Mouse (Mus musculus): ENCODE data around the gene Micall2. TPM values are rescaled to one million over a fixed set of nuclear protein-coding genes. Genes with fewer than 3 reads are reported as not detected.
A peak's percentile ranks its signal among the peaks of the same experiment; 100 is the strongest.

The Micall2 gene
- total RNA-seq (2014; rRNA removed; ENCODE audit: low replicate concordance) (0.85 and 1.3 TPM in 2 replicates), polyA plus RNA-seq (2015; fragmentation: Nextera tagmentation; extraction: Ambion mirVana) (1.1 and 1.2 TPM in 2 replicates)

GRCm38 (mm10) chr5:139735677-139736503 lies at the start of gene Micall2:
TSS of gene Micall2 (minus strand) at chr5:139736336.
- Histone ChIP-seq H3K9me3 (replicated peaks; ENCODE audit: control insufficient read depth, low read length) (no peaks in the 10 kb centered on the region), H3K4me2 (ENCODE audit: low read depth, low read length) (peak within 1 kb of the TSS; percentile 94), H3K36me3 (replicated peaks; ENCODE audit: control insufficient read depth, insufficient read depth, low read length) (no peaks in the 10 kb centered on the region), H3K9ac (replicated peaks; ENCODE audit: low read depth, low read length) (peak within 1 kb of the TSS; percentile 44), H3K4me1 (ENCODE audit: control insufficient read depth, insufficient read depth) (peaks cover 30% of the 10 kb centered on the region), H3K27ac (ENCODE audit: low read depth) (peak within 1 kb of the TSS; percentile 18; the same call in 1 of the 2 replicates), H3K4me3 (ENCODE audit: low read depth, low read length) (peak within 1 kb of the TSS; percentile 53), H3K27me3 (ENCODE audit: control insufficient read depth, insufficient read depth, low read length) (no peaks in the 10 kb centered on the region)
- WGBS = 4% methylated on average over 45 of the region's 50 CpGs
- DNase-seq (ENCODE audit: low spot score) (peak; percentile 95), ATAC-seq (ENCODE audit: insufficient read depth, low read depth) (peak; percentile 96)
- TF ChIP-seq EP300 (IDR thresholded peaks at IDR 0.05; ENCODE audit: low read depth) (no peak), CTCF (IDR thresholded peaks at IDR 0.05; ENCODE audit: low read depth) (no peak)

- Histone ChIP-seq H3K27ac (ENCODE audit: low read depth) (no peak overlapping the region), H3K9ac (replicated peaks; ENCODE audit: low read depth, low read length) (no peak overlapping the region), H3K4me2 (ENCODE audit: low read depth, low read length) (no peak overlapping the region), H3K4me1 (ENCODE audit: control insufficient read depth, insufficient read depth) (no peaks in the 10 kb centered on the region), H3K36me3 (replicated peaks; ENCODE audit: control insufficient read depth, insufficient read depth, low read length) (no peaks in the 10 kb centered on the region), H3K9me3 (replicated peaks; ENCODE audit: control insufficient read depth, low read length) (no peaks in the 10 kb centered on the region), H3K4me3 (ENCODE audit: low read depth, low read length) (no peak overlapping the region), H3K27me3 (ENCODE audit: control insufficient read depth, insufficient read depth, low read length) (no peaks in the 10 kb centered on the region)
- DNase-seq (ENCODE audit: low spot score) = no peak
- 64% methylated on average over 8 of the region's 8 CpGs for WGBS
- TF ChIP-seq EP300 (IDR thresholded peaks at IDR 0.05; ENCODE audit: low read depth) = no peak
- TF ChIP-seq CTCF (IDR thresholded peaks at IDR 0.05; ENCODE audit: low read depth) = no peak
- ATAC-seq (ENCODE audit: insufficient read depth, low read depth) = no peak
Observed at GRCm38 (mm10) chr5:139781406-139781805, 45.3 kb upstream of the Micall2 start.

GRCm38 (mm10) chr5:139776966-139777365 lies 40.8 kb upstream of the Micall2 start:
- no peak for TF ChIP-seq CTCF (IDR thresholded peaks at IDR 0.05; ENCODE audit: low read depth)
- no peak for TF ChIP-seq EP300 (IDR thresholded peaks at IDR 0.05; ENCODE audit: low read depth)
- ATAC-seq (ENCODE audit: insufficient read depth, low read depth) (no peak), DNase-seq (ENCODE audit: low spot score) (no peak)
- H3K9ac ChIP-seq (replicated peaks; ENCODE audit: low read depth, low read length) = no peak overlapping the region
- H3K9me3 ChIP-seq (replicated peaks; ENCODE audit: control insufficient read depth, low read length) = no peaks in the 10 kb centered on the region
- H3K27me3 ChIP-seq (ENCODE audit: control insufficient read depth, insufficient read depth, low read length) = no peaks in the 10 kb centered on the region
- H3K36me3 ChIP-seq (replicated peaks; ENCODE audit: control insufficient read depth, insufficient read depth, low read length) = peaks cover 8% of the 10 kb centered on the region
- H3K4me1 ChIP-seq (ENCODE audit: control insufficient read depth, insufficient read depth) = no peaks in the 10 kb centered on the region; the same call in 1 of the 2 replicates
- peak overlapping the region; percentile 5; the same call in 1 of the 2 replicates for H3K27ac ChIP-seq (ENCODE audit: low read depth)
- 70% methylated on average over 5 of the region's 5 CpGs for WGBS
- no peak overlapping the region for H3K4me3 ChIP-seq (ENCODE audit: low read depth, low read length)
- H3K4me2 ChIP-seq (ENCODE audit: low read depth, low read length) = no peak overlapping the region

DNA sequence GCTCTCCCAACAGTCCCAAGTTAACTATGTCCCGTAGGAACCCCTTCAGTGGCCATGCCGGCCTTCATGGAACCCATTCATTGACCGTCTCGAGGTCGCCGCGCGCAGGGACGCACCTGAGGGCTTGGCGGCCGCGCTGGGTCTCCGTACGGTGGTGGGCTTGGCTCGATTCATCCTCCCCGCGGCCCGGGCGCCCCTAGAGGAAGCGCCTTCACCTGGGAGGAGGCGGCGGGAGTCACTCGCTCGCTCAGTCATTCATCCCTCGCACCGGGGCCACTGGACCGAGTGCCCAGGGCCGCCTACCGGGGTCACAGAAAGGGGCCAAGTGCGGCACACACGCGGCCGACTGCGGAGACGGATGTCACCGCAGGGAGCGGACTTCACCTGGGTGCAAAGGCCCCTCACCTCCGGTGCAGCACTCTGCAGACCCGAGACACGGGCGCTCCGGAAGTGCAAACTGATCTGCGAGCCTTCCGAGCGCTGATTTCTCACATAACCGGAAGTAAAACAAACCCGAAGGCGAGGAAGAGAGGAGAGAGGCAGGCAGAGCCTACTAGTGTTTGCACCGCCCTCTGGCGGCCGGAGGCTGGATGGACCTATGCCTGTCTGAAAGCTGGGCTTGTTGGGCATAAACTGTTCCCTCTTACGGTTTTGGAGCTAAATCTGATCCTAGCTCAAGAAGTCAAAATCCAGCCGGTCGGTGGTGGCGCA lies 39.2 kb upstream of the Micall2 start, which contains the start of gene Ints1:
Gene Ints1 (minus strand): TSS at position 459 of the 711 bp plus-strand sequence.
- TF ChIP-seq EP300 (IDR thresholded peaks at IDR 0.05; ENCODE audit: low read depth) = peak; percentile 32; the same call in 1 of the 2 replicates
- peak; percentile 97 for TF ChIP-seq CTCF (IDR thresholded peaks at IDR 0.05; ENCODE audit: low read depth)
- peak; percentile 92 for ATAC-seq (ENCODE audit: insufficient read depth, low read depth)
- under 1% methylated on average over 55 of the region's 55 CpGs for WGBS

GRCm38 (mm10) chr5:139768216-139768615 lies 32.1 kb upstream of the Micall2 start:
- 87% methylated on average over 8 of the region's 8 CpGs for WGBS
- H3K9ac ChIP-seq (replicated peaks; ENCODE audit: low read depth, low read length) = no peak overlapping the region
- H3K4me1 ChIP-seq (ENCODE audit: control insufficient read depth, insufficient read depth) = no peaks in the 10 kb centered on the region
- H3K27ac ChIP-seq (ENCODE audit: low read depth) = no peak overlapping the region
- no peak for ATAC-seq (ENCODE audit: insufficient read depth, low read depth)
- peaks cover 95% of the 10 kb centered on the region for H3K36me3 ChIP-seq (replicated peaks; ENCODE audit: control insufficient read depth, insufficient read depth, low read length)
- DNase-seq (ENCODE audit: low spot score) = no peak
- H3K9me3 ChIP-seq (replicated peaks; ENCODE audit: control insufficient read depth, low read length) = no peaks in the 10 kb centered on the region
- no peak for TF ChIP-seq CTCF (IDR thresholded peaks at IDR 0.05; ENCODE audit: low read depth)
- TF ChIP-seq EP300 (IDR thresholded peaks at IDR 0.05; ENCODE audit: low read depth) = no peak
- no peak overlapping the region for H3K4me2 ChIP-seq (ENCODE audit: low read depth, low read length)
- no peak overlapping the region for H3K4me3 ChIP-seq (ENCODE audit: low read depth, low read length)
- H3K27me3 ChIP-seq (ENCODE audit: control insufficient read depth, insufficient read depth, low read length) = no peaks in the 10 kb centered on the region

More for the DNA sequence above, 39.2 kb upstream of the Micall2 start, which contains the start of gene Ints1:
- peak within 1 kb of the TSS; percentile 30; the same call in 1 of the 2 replicates for H3K27ac ChIP-seq (ENCODE audit: low read depth)
- no peaks in the 10 kb centered on the region for H3K27me3 ChIP-seq (ENCODE audit: control insufficient read depth, insufficient read depth, low read length)
- H3K36me3 ChIP-seq (replicated peaks; ENCODE audit: control insufficient read depth, insufficient read depth, low read length) = peaks cover 24% of the 10 kb centered on the region
- peak; percentile 98 for DNase-seq (ENCODE audit: low spot score)
- H3K4me2 ChIP-seq (ENCODE audit: low read depth, low read length) = peak within 1 kb of the TSS; percentile 92
- no peaks in the 10 kb centered on the region for H3K9me3 ChIP-seq (replicated peaks; ENCODE audit: control insufficient read depth, low read length)
- no peaks in the 10 kb centered on the region; the same call in 1 of the 2 replicates for H3K4me1 ChIP-seq (ENCODE audit: control insufficient read depth, insufficient read depth)
- H3K4me3 ChIP-seq (ENCODE audit: low read depth, low read length) = peak within 1 kb of the TSS; percentile 95
- H3K9ac ChIP-seq (replicated peaks; ENCODE audit: low read depth, low read length) = peak within 1 kb of the TSS; percentile 70

Data from heart, postnatal 0 days (tissue).